Mouse (Mus musculus): ENCODE measurements around the gene Pex5l.

GRCm38 (mm10) chr3:32985141-32985540 lies 157.9 kb downstream of the Pex5l start:
- TF ChIP-seq POLR2A (IDR thresholded peaks at IDR 0.05; ENCODE audit: insufficient read depth, low read depth, low read length) = no peak
- no peak for TF ChIP-seq CTCF (IDR thresholded peaks at IDR 0.05; ENCODE audit: insufficient read depth, low read depth, low read length)

Measured in olfactory bulb, adult 2 months (tissue).